Mouse (Mus musculus) CH12.LX (cell line): ENCODE data around the gene Pex19. TPM values are rescaled to one million over a fixed set of nuclear protein-coding genes. Genes with fewer than 3 reads are reported as not detected.
A peak's percentile ranks its signal among the peaks of the same experiment; 100 is the strongest.

Experiments used
- DNase-seq: peaks from one replicate; pipeline ENCODE4 v3.0.0-alpha.2; 2013; ENCODE audit errors: extremely low read depth
- H3K27ac ChIP-seq: 2 replicates; pipeline ENCODE4 v1.5.1; 2012; ENCODE audit warnings: low read depth, mild to moderate bottlenecking, control low read depth, moderate library complexity; ENCODE audit not compliant: insufficient read depth
- H3K27me3 ChIP-seq: replicated peaks from 2 replicates; pipeline ENCODE3; 2012; ENCODE audit warnings: inconsistent platforms
- H3K36me3 ChIP-seq, 2 experiments: replicated peaks in 1 of 2; 2 replicates each; pipeline versions ENCODE3 to v1.6.1; 2012; ENCODE audit warnings: inconsistent platforms in 1 of 2, low read length in 1 of 2, mild to moderate bottlenecking in 1 of 2, mixed read lengths in 1 of 2, moderate library complexity in 1 of 2; ENCODE audit not compliant: control insufficient read depth in 1 of 2, insufficient read depth in 1 of 2
- H3K4me1 ChIP-seq, 2 experiments: 2 replicates each; pipeline ENCODE4 v1.6.1; 2012; ENCODE audit warnings: inconsistent platforms in 1 of 2, moderate library complexity in 1 of 2; ENCODE audit not compliant: insufficient read depth in 2 of 2, control insufficient read depth in 1 of 2
- H3K4me2 ChIP-seq: 2 replicates; pipeline ENCODE4 v1.6.1; 2012; ENCODE audit warnings: low read depth, mild to moderate bottlenecking, control low read depth; ENCODE audit not compliant: poor library complexity, insufficient read depth, severe bottlenecking
- H3K4me3 ChIP-seq, 3 experiments: fragments of 150-350 bp in 1 of 3; sonication (generic) in 1 of 3; replicated peaks in 1 of 3; 2 replicates each; pipeline versions ENCODE3 to v1.5.1; 2011 to 2012; ENCODE audit warnings: low read depth in 2 of 3, low read length in 2 of 3, mild to moderate bottlenecking in 2 of 3, moderate library complexity in 2 of 3, control low read depth in 1 of 3, improper control_type of control experiment in 1 of 3, inconsistent platforms in 1 of 3, mixed read lengths in 1 of 3; ENCODE audit not compliant: poor library complexity in 1 of 3
- H3K79me2 ChIP-seq: replicated peaks from 2 replicates; pipeline ENCODE4 v1.6.1; 2012; ENCODE audit warnings: mild to moderate bottlenecking, moderate library complexity; ENCODE audit not compliant: control insufficient read depth, poor library complexity, insufficient read depth, severe bottlenecking; ENCODE audit errors: extremely low read depth
- H3K9ac ChIP-seq: 2 replicates; pipeline ENCODE4 v1.6.1; 2012; ENCODE audit warnings: low read depth, mild to moderate bottlenecking, control low read depth, moderate library complexity; ENCODE audit not compliant: insufficient read depth
- H3K9me3 ChIP-seq: replicated peaks from 2 replicates; pipeline ENCODE3; 2012; ENCODE audit warnings: low read length, inconsistent platforms, mixed read lengths
- BHLHE40 ChIP-seq: IDR thresholded peaks from 2 replicates; pipeline ENCODE4 v1.6.1; 2011; ENCODE audit warnings: mild to moderate bottlenecking, low read depth, low read length, improper control_type of control experiment
- CHD2 ChIP-seq: IDR thresholded peaks from 2 replicates; pipeline ENCODE4 v1.6.1; 2011; ENCODE audit warnings: low read length, improper control_type of control experiment
- CTCF ChIP-seq, 2 experiments: IDR thresholded peaks in 1 of 2; conservative IDR thresholded peaks in 1 of 2; 2 replicates each; pipeline ENCODE4 v1.5.1; 2011 to 2012; ENCODE audit warnings: low read depth in 2 of 2, low read length in 2 of 2, improper control_type of control experiment in 1 of 2, inconsistent platforms in 1 of 2, mild to moderate bottlenecking in 1 of 2, moderate library complexity in 1 of 2
- E2F4 ChIP-seq: IDR thresholded peaks from 2 replicates; pipeline ENCODE4 v1.6.1; 2011; ENCODE audit warnings: low read depth, low read length, improper control_type of control experiment; ENCODE audit not compliant: insufficient replicate concordance
- ELF1 ChIP-seq: IDR thresholded peaks from 2 replicates; pipeline ENCODE4 v1.6.1; 2014; ENCODE audit warnings: low read depth, mild to moderate bottlenecking, inconsistent platforms, low read length, improper control_type of control experiment
- ETS1 ChIP-seq: conservative IDR thresholded peaks from 2 replicates; pipeline ENCODE4 v1.6.1; 2012; ENCODE audit warnings: low read depth, mild to moderate bottlenecking, inconsistent platforms, low read length, improper control_type of control experiment, moderate library complexity
- GABPA ChIP-seq: IDR thresholded peaks from 2 replicates; pipeline ENCODE4 v1.6.1; 2012; ENCODE audit warnings: low read depth, low read length, improper control_type of control experiment, inconsistent platforms; ENCODE audit not compliant: insufficient replicate concordance
- HCFC1 ChIP-seq: IDR thresholded peaks from 2 replicates; pipeline ENCODE4 v1.6.1; 2012; ENCODE audit warnings: low read depth, mild to moderate bottlenecking, inconsistent platforms, low read length, improper control_type of control experiment
- IRF4 ChIP-seq: IDR thresholded peaks from 2 replicates; pipeline ENCODE4 v1.6.1; 2014; ENCODE audit warnings: low read depth, mild to moderate bottlenecking, inconsistent platforms, low read length, improper control_type of control experiment
- JUN ChIP-seq: IDR thresholded peaks from 2 replicates; pipeline ENCODE4 v1.6.1; 2011; ENCODE audit warnings: low read depth, mild to moderate bottlenecking, low read length, improper control_type of control experiment, moderate library complexity; ENCODE audit not compliant: insufficient read depth
- KAT2A ChIP-seq: IDR thresholded peaks from 2 replicates; pipeline ENCODE4 v1.6.1; 2012; ENCODE audit warnings: low read length, improper control_type of control experiment, inconsistent platforms; ENCODE audit not compliant: insufficient replicate concordance
- MAFK ChIP-seq: IDR thresholded peaks from 2 replicates; pipeline ENCODE4 v1.6.1; 2011; ENCODE audit warnings: low read length, improper control_type of control experiment; ENCODE audit not compliant: insufficient replicate concordance
- MAX ChIP-seq: IDR thresholded peaks from 2 replicates; pipeline ENCODE4 v1.6.1; 2011; ENCODE audit warnings: low read length, improper control_type of control experiment
- MEF2A ChIP-seq: IDR thresholded peaks from 2 replicates; pipeline ENCODE4 v1.6.1; 2014; ENCODE audit warnings: low read depth, mild to moderate bottlenecking, inconsistent platforms, low read length, improper control_type of control experiment, borderline replicate concordance
- MXI1 ChIP-seq: IDR thresholded peaks from 2 replicates; pipeline ENCODE4 v1.6.1; 2011; ENCODE audit warnings: mild to moderate bottlenecking, low read depth, low read length, improper control_type of control experiment
- MYC ChIP-seq: IDR thresholded peaks from 2 replicates; pipeline ENCODE4 v1.6.1; 2011; ENCODE audit warnings: low read depth, mild to moderate bottlenecking, improper control_type of control experiment, low read length
- NELFE ChIP-seq: IDR thresholded peaks from 2 replicates; pipeline ENCODE4 v1.6.1; 2011; ENCODE audit warnings: low read depth, low read length, improper control_type of control experiment
- NRF1 ChIP-seq: IDR thresholded peaks from 2 replicates; pipeline ENCODE4 v1.6.1; 2014; ENCODE audit warnings: low read depth, mild to moderate bottlenecking, inconsistent platforms, low read length, improper control_type of control experiment, moderate library complexity
- PAX5 ChIP-seq: IDR thresholded peaks from 2 replicates; pipeline ENCODE4 v1.6.1; 2012; ENCODE audit warnings: low read length, inconsistent platforms, mixed read lengths
- POLR2A ChIP-seq: IDR thresholded peaks from 2 replicates; pipeline ENCODE4 v1.6.1; 2011; ENCODE audit warnings: low read depth, mild to moderate bottlenecking, improper control_type of control experiment, low read length
- POLR2AphosphoS2 ChIP-seq: IDR thresholded peaks from 2 replicates; pipeline ENCODE4 v1.6.1; 2011; ENCODE audit warnings: low read depth, low read length, improper control_type of control experiment
- RCOR1 ChIP-seq: conservative IDR thresholded peaks from 2 replicates; pipeline ENCODE4 v1.6.1; 2012; ENCODE audit warnings: low read depth, mild to moderate bottlenecking, inconsistent platforms, low read length, improper control_type of control experiment
- SIN3A ChIP-seq: IDR thresholded peaks from 2 replicates; pipeline ENCODE4 v1.6.1; 2012; ENCODE audit warnings: low read length, improper control_type of control experiment, inconsistent platforms
- TBP ChIP-seq: conservative IDR thresholded peaks from 2 replicates; pipeline ENCODE4 v1.6.1; 2011; ENCODE audit warnings: low read depth, low read length, improper control_type of control experiment
- TCF12 ChIP-seq: IDR thresholded peaks from 2 replicates; pipeline ENCODE4 v1.6.1; 2014; ENCODE audit warnings: low read depth, mild to moderate bottlenecking, inconsistent platforms, low read length, improper control_type of control experiment
- UBTF ChIP-seq: IDR thresholded peaks from 2 replicates; pipeline ENCODE4 v1.6.1; 2012; ENCODE audit warnings: low read depth, mild to moderate bottlenecking, inconsistent platforms, low read length, improper control_type of control experiment, moderate library complexity
- USF2 ChIP-seq: conservative IDR thresholded peaks from 2 replicates; pipeline ENCODE4 v1.6.1; 2011; ENCODE audit warnings: low read depth, low read length, improper control_type of control experiment
- ZC3H11A ChIP-seq: IDR thresholded peaks from 2 replicates; pipeline ENCODE4 v1.6.1; 2012; ENCODE audit warnings: low read depth, mild to moderate bottlenecking, inconsistent platforms, low read length, improper control_type of control experiment
- ZKSCAN1 ChIP-seq: IDR thresholded peaks from 2 replicates; pipeline ENCODE4 v1.6.1; 2012; ENCODE audit warnings: low read depth, inconsistent platforms, low read length, improper control_type of control experiment, borderline replicate concordance
- ZMIZ1 ChIP-seq: IDR thresholded peaks from 2 replicates; pipeline ENCODE4 v1.6.1; 2012; ENCODE audit warnings: low read depth, mild to moderate bottlenecking, inconsistent platforms, low read length, improper control_type of control experiment
- ZNF384 ChIP-seq: IDR thresholded peaks from 2 replicates; pipeline ENCODE4 v1.6.1; 2012; ENCODE audit warnings: low read depth, low read length, improper control_type of control experiment, inconsistent platforms
- dilution Hi-C: fragments of 300-500 bp; cut with MboI; formaldehyde crosslinking; loops from 2 replicates; pipeline ENCODE4 v1.14.3; 2020; ENCODE audit warnings: low sequenced_read_pairs; ENCODE audit not compliant: extremely low pct_unique_long_range_greater_than_20kb, extremely low pct_ligation_motif_present
- in situ Hi-C: fragments of 300-500 bp; cut with MboI; formaldehyde crosslinking; loops from 3 replicates; pipeline ENCODE4 v1.14.3; 2019; ENCODE audit warnings: low sequenced_read_pairs, low pct_ligation_motif_present, low pct_unique_long_range_greater_than_20kb, mixed read lengths
- polyA plus RNA-seq: library from polyadenylated mRNA; unstranded; fragments of >175 nt; gene quantifications from 2 replicates; pipeline ENCODE4 v1.2.1, GENCODE M21; 2012; ENCODE audit warnings: low read depth; ENCODE audit not compliant: insufficient read length
- total RNA-seq, 2 experiments: library from RNA; depleted of rRNA; stranded (reverse); fragments of 300-350 nt in 1 of 2; fragments of >200 nt in 1 of 2; gene quantifications; 2 replicates each; pipeline ENCODE4 v1.2.3; 2012 to 2014

Pex19 gene
- total and polyA plus RNA-seq, 3 experiments, result 43.5 to 58.2 (median 53.6) TPM

DNA sequence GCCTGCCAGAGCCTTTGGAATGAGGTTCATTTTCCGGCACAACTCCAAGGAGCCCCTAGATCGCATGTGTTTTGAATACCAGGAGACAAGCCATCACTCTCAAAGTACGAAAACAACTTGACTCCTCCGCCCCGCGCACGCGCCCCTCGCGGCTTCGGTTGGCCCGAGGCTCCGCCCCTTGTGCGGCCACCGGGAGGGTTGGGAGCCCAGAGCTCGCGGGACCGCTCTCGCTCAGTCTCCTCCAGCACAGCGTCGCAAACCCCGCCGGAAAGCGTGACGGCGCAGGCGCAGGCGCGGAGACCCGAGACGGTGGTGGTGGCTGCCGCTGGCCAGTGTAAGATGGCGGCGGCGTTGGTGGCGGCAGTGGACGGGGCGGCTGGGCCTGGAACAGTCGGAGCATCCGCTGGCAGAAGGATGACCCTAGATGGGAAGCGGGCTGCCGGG, 21.3 kb downstream of the Pex19 start, which contains the start of gene Dcaf8:
TSS of gene Dcaf8 (plus strand) at position 250 of the 444 bp plus-strand sequence.
- DNase-seq, result peak; percentile 96
- Histone ChIP-seq H3K4me3 (peak within 1 kb of the TSS; percentile 96 to 100 (median 96)), H3K9ac (peak within 1 kb of the TSS; percentile 99), H3K9me3 (no peaks in the 10 kb centered on the region), H3K36me3 (peaks cover 15 to 28% of the 10 kb centered on the region in 2 experiments), H3K4me2 (peak within 1 kb of the TSS; percentile 60), H3K27me3 (no peaks in the 10 kb centered on the region), H3K27ac (peak within 1 kb of the TSS; percentile 77), H3K79me2 (peaks cover 28% of the 10 kb centered on the region), H3K4me1 (peaks cover 2 to 28% of the 10 kb centered on the region in 2 experiments; a peak in 3 of 4 replicates)
- in situ Hi-C loops (loop anchor here (5.0 kb wide), 1 partner anchor 164 kb away; no protein-coding TSS in a partner anchor), dilution Hi-C loops (no loop called here)
- peak; percentile 96 for TF ChIP-seq CHD2
- no peak for TF ChIP-seq ZNF384
- TF ChIP-seq POLR2AphosphoS2, result peak; percentile 92
- no peak for TF ChIP-seq CTCF (conservative IDR thresholded peaks at IDR 0.05 in 1 of 2, IDR thresholded peaks at IDR 0.05 in 1 of 2; ENCODE audit: low read depth in 2 of 2, low read length in 2 of 2)
- peak; percentile 45; the same call in 1 of the 2 replicates for TF ChIP-seq MEF2A
- TF ChIP-seq ZMIZ1, result peak; percentile 70
- no peak for TF ChIP-seq RCOR1
- peak; percentile 85 for TF ChIP-seq NELFE
- TF ChIP-seq BHLHE40, result peak; percentile 52; the same call in 1 of the 2 replicates
- no peak; the same call in 1 of the 2 replicates for TF ChIP-seq UBTF
- no peak for TF ChIP-seq SIN3A
- no peak for TF ChIP-seq ETS1
- TF ChIP-seq KAT2A, result peak; percentile 85; the same call in 1 of the 2 replicates
- TF ChIP-seq HCFC1, result peak; percentile 87
- TF ChIP-seq MAX, result peak; percentile 77
- no peak for TF ChIP-seq MXI1
- TF ChIP-seq IRF4, result peak; percentile 54; the same call in 1 of the 2 replicates
- TF ChIP-seq TBP, result peak; percentile 84
- no peak for TF ChIP-seq ZC3H11A
- no peak for TF ChIP-seq ZKSCAN1
- TF ChIP-seq USF2, result no peak
- TF ChIP-seq ELF1, result peak; percentile 42; the same call in 1 of the 2 replicates
- peak; percentile 82; the same call in 1 of the 2 replicates for TF ChIP-seq MYC
- TF ChIP-seq NRF1, result peak; percentile 97
- TF ChIP-seq POLR2A, result peak; percentile 94
- peak; percentile 98 for TF ChIP-seq TCF12
- no peak for TF ChIP-seq PAX5
- no peak for TF ChIP-seq E2F4
- no peak for TF ChIP-seq MAFK
- no peak for TF ChIP-seq GABPA
- TF ChIP-seq JUN, result no peak
